Mouse (Mus musculus): ENCODE data around the gene Rad51d. TPM values are rescaled to one million over a fixed set of nuclear protein-coding genes. Genes with fewer than 3 reads are reported as not detected.
"Not testable (repeated sequence)": the region's sequence is repeated elsewhere in the genome, so short reads cannot be mapped to it uniquely, and the experiment has no call there.

The Rad51d gene
- 5.6 and 6.2 TPM in 2 replicates for polyA plus RNA-seq (2015; fragmentation: Nextera tagmentation; extraction: Ambion mirVana)

GRCm38 (mm10) chr11:82890342-82890762 is at the start of gene Rad51d:
Rad51d (minus strand) TSS chr11:82890614.
- H3K27ac ChIP-seq (replicated peaks), result peak within 1 kb of the TSS; percentile 58
- 1% methylated on average over 26 of the region's 26 CpGs for WGBS (ENCODE audit: insufficient replicate concordance)
- H3K36me3 ChIP-seq (replicated peaks), result no peaks in the 10 kb centered on the region
- H3K9me3 ChIP-seq (replicated peaks), result no peaks in the 10 kb centered on the region
- H3K4me2 ChIP-seq, result peak within 1 kb of the TSS; percentile 86
- peak within 1 kb of the TSS; percentile 78 for H3K4me3 ChIP-seq (replicated peaks)
- peaks cover 31% of the 10 kb centered on the region for H3K4me1 ChIP-seq (replicated peaks)
- H3K27me3 ChIP-seq, result peaks cover 10% of the 10 kb centered on the region
- peak; percentile 91 for ATAC-seq (ENCODE audit: insufficient read depth)
- H3K9ac ChIP-seq, result peak within 1 kb of the TSS; percentile 74

GRCm38 (mm10) chr11:82933186-82933585 is 42.8 kb upstream of the Rad51d start:
- no peaks in the 10 kb centered on the region for H3K9me3 ChIP-seq (replicated peaks)
- no peak overlapping the region for H3K27ac ChIP-seq (replicated peaks)
- 1% methylated on average over 24 of the region's 29 CpGs for WGBS (ENCODE audit: insufficient replicate concordance)
- no peak for ATAC-seq (ENCODE audit: insufficient read depth)
- no peak overlapping the region for H3K9ac ChIP-seq
- H3K4me1 ChIP-seq (replicated peaks), result peaks cover 3% of the 10 kb centered on the region; the same call in 1 of the 2 replicates
- peak overlapping the region; percentile 67 for H3K4me2 ChIP-seq
- H3K36me3 ChIP-seq (replicated peaks), result no peaks in the 10 kb centered on the region
- peaks cover 93% of the 10 kb centered on the region for H3K27me3 ChIP-seq
- peak overlapping the region; percentile 41 for H3K4me3 ChIP-seq (replicated peaks)

- not testable (repeated sequence) for H3K27ac ChIP-seq (replicated peaks); H3K9ac ChIP-seq; H3K36me3 ChIP-seq (replicated peaks); ATAC-seq (ENCODE audit: insufficient read depth); H3K9me3 ChIP-seq (replicated peaks); H3K4me1 ChIP-seq (replicated peaks)
- peak overlapping the region; percentile 67 for H3K4me2 ChIP-seq
- WGBS (ENCODE audit: insufficient replicate concordance), result 1% methylated on average over 118 of the region's 119 CpGs
- H3K27me3 ChIP-seq, result peaks cover 95% of the 10 kb centered on the region
- H3K4me3 ChIP-seq (replicated peaks), result peak overlapping the region; percentile 41
Observed at GRCm38 (mm10) chr11:82931671-82932450, 41.4 kb upstream of the Rad51d start.

- not testable (repeated sequence) for H3K36me3 ChIP-seq (replicated peaks); H3K27ac ChIP-seq (replicated peaks); ATAC-seq (ENCODE audit: insufficient read depth); H3K9me3 ChIP-seq (replicated peaks); H3K9ac ChIP-seq; H3K4me1 ChIP-seq (replicated peaks)
- H3K4me2 ChIP-seq, result peak overlapping the region; percentile 67
- H3K4me3 ChIP-seq (replicated peaks), result peak overlapping the region; percentile 41
- peaks cover 95% of the 10 kb centered on the region for H3K27me3 ChIP-seq
- WGBS (ENCODE audit: insufficient replicate concordance), result 2% methylated on average over 63 of the region's 63 CpGs
Observed at GRCm38 (mm10) chr11:82931161-82931560, 40.7 kb upstream of the Rad51d start.

- H3K36me3 ChIP-seq (replicated peaks); H3K9me3 ChIP-seq (replicated peaks); H3K9ac ChIP-seq; H3K27ac ChIP-seq (replicated peaks); H3K4me1 ChIP-seq (replicated peaks); ATAC-seq (ENCODE audit: insufficient read depth): not testable (repeated sequence)
- Histone ChIP-seq H3K27me3 (peaks cover 95% of the 10 kb centered on the region), H3K4me2 (peak overlapping the region; percentile 67), H3K4me3 (replicated peaks) (peak overlapping the region; percentile 41)
- 1% methylated on average over 85 of the region's 85 CpGs for WGBS (ENCODE audit: insufficient replicate concordance)
Observed at GRCm38 (mm10) chr11:82930391-82930955, 40.1 kb upstream of the Rad51d start.

- no peak for ATAC-seq (ENCODE audit: insufficient read depth)
- 32% methylated on average over 3 of the region's 3 CpGs for WGBS (ENCODE audit: insufficient replicate concordance)
- peaks cover 3% of the 10 kb centered on the region; the same call in 1 of the 2 replicates for H3K4me1 ChIP-seq (replicated peaks)
- no peaks in the 10 kb centered on the region for H3K36me3 ChIP-seq (replicated peaks)
- no peaks in the 10 kb centered on the region for H3K9me3 ChIP-seq (replicated peaks)
- no peak overlapping the region for H3K9ac ChIP-seq
- H3K4me3 ChIP-seq (replicated peaks), result no peak overlapping the region
- H3K27ac ChIP-seq (replicated peaks), result no peak overlapping the region
- no peak overlapping the region for H3K4me2 ChIP-seq
- H3K27me3 ChIP-seq, result peaks cover 92% of the 10 kb centered on the region
Observed at GRCm38 (mm10) chr11:82929633-82929950, 39.2 kb upstream of the Rad51d start.

GRCm38 (mm10) chr11:82928897-82929632 is 38.7 kb upstream of the Rad51d start:
- H3K27ac ChIP-seq (replicated peaks), result no peak overlapping the region
- no peaks in the 10 kb centered on the region for H3K9me3 ChIP-seq (replicated peaks)
- 35% methylated on average over 20 of the region's 20 CpGs for WGBS (ENCODE audit: insufficient replicate concordance)
- no peak overlapping the region for H3K9ac ChIP-seq
- peaks cover 87% of the 10 kb centered on the region for H3K27me3 ChIP-seq
- H3K4me2 ChIP-seq, result no peak overlapping the region
- ATAC-seq (ENCODE audit: insufficient read depth), result no peak
- peaks cover 3% of the 10 kb centered on the region; the same call in 1 of the 2 replicates for H3K4me1 ChIP-seq (replicated peaks)
- H3K36me3 ChIP-seq (replicated peaks), result no peaks in the 10 kb centered on the region
- no peak overlapping the region for H3K4me3 ChIP-seq (replicated peaks)

GRCm38 (mm10) chr11:82923910-82924309 is 33.5 kb upstream of the Rad51d start:
- not testable (repeated sequence) for H3K4me1 ChIP-seq (replicated peaks); ATAC-seq (ENCODE audit: insufficient read depth); H3K9me3 ChIP-seq (replicated peaks); H3K27ac ChIP-seq (replicated peaks); H3K4me2 ChIP-seq; H3K36me3 ChIP-seq (replicated peaks); H3K9ac ChIP-seq; H3K4me3 ChIP-seq (replicated peaks)
- H3K27me3 ChIP-seq, result peaks cover 74% of the 10 kb centered on the region
- 60% methylated on average over 6 of the region's 6 CpGs for WGBS (ENCODE audit: insufficient replicate concordance)

GRCm38 (mm10) chr11:82921691-82922090 is 31.3 kb upstream of the Rad51d start:
- WGBS (ENCODE audit: insufficient replicate concordance), result 60% methylated on average over 4 of the region's 4 CpGs
- Histone ChIP-seq H3K27me3 (peaks cover 60% of the 10 kb centered on the region), H3K9me3 (replicated peaks) (no peaks in the 10 kb centered on the region), H3K4me2 (no peak overlapping the region), H3K4me3 (replicated peaks) (no peak overlapping the region), H3K27ac (replicated peaks) (no peak overlapping the region), H3K36me3 (replicated peaks) (no peaks in the 10 kb centered on the region), H3K9ac (no peak overlapping the region), H3K4me1 (replicated peaks) (no peaks in the 10 kb centered on the region)
- no peak for ATAC-seq (ENCODE audit: insufficient read depth)

- H3K4me3 ChIP-seq (replicated peaks), result no peak overlapping the region
- no peak for ATAC-seq (ENCODE audit: insufficient read depth)
- peaks cover 51% of the 10 kb centered on the region for H3K27me3 ChIP-seq
- no peaks in the 10 kb centered on the region for H3K36me3 ChIP-seq (replicated peaks)
- no peaks in the 10 kb centered on the region for H3K4me1 ChIP-seq (replicated peaks)
- no peak overlapping the region for H3K27ac ChIP-seq (replicated peaks)
- no peaks in the 10 kb centered on the region for H3K9me3 ChIP-seq (replicated peaks)
- H3K9ac ChIP-seq, result no peak overlapping the region
- no peak overlapping the region for H3K4me2 ChIP-seq
- whole genome bisulfite sequencing (ENCODE audit: insufficient replicate concordance), result 43% methylated on average over 10 of the region's 10 CpGs
Observed at GRCm38 (mm10) chr11:82920768-82921167, 30.4 kb upstream of the Rad51d start.

GRCm38 (mm10) chr11:82914711-82915352 is 24.4 kb upstream of the Rad51d start:
- ATAC-seq (ENCODE audit: insufficient read depth), result no peak
- H3K4me3 ChIP-seq (replicated peaks), result no peak overlapping the region
- 6% methylated on average over 16 of the region's 16 CpGs for WGBS (ENCODE audit: insufficient replicate concordance)
- no peak overlapping the region for H3K9ac ChIP-seq
- H3K27me3 ChIP-seq, result peaks cover 49% of the 10 kb centered on the region
- H3K4me1 ChIP-seq (replicated peaks), result peaks cover 3% of the 10 kb centered on the region; the same call in 1 of the 2 replicates
- H3K27ac ChIP-seq (replicated peaks), result no peak overlapping the region
- 0 out of 2 replicates have a peak overlapping the region, but pooled peaks have one; percentile 37 for H3K4me2 ChIP-seq
- no peaks in the 10 kb centered on the region for H3K9me3 ChIP-seq (replicated peaks)
- H3K36me3 ChIP-seq (replicated peaks), result no peaks in the 10 kb centered on the region
